Mouse (Mus musculus) midbrain, embryonic 12.5 days (tissue): ENCODE results near the gene Btbd35f18. TPM values are rescaled to one million over a fixed set of nuclear protein-coding genes. Genes with fewer than 3 reads are reported as not detected.
"Not testable (repeated sequence)": the region's sequence is repeated elsewhere in the genome, so short reads cannot be mapped to it uniquely, and the experiment has no call there.

Experiments used
- ATAC-seq: fragments of 200-750 bp; cut with Nextera tagmentation; 2 replicates; pipeline ENCODE4 v1.8.0; 2017; ENCODE audit warnings: low read depth, moderate TSS enrichment, moderate library complexity; ENCODE audit not compliant: low FRiP score
- H3K27ac ChIP-seq: fragments of 300-500 bp; sonication (generic); replicated peaks from 2 replicates; pipeline ENCODE4 v1.5.1; 2016; ENCODE audit warnings: mild to moderate bottlenecking
- H3K27me3 ChIP-seq: fragments of 300-500 bp; sonication (generic); 2 replicates; pipeline ENCODE4 v1.6.1; 2016; ENCODE audit warnings: mild to moderate bottlenecking
- H3K36me3 ChIP-seq: fragments of 300-500 bp; sonication (generic); 2 replicates; pipeline ENCODE4 v1.6.1; 2016
- H3K4me1 ChIP-seq: fragments of 300-500 bp; sonication (generic); 2 replicates; pipeline ENCODE4 v1.6.1; 2016
- H3K4me2 ChIP-seq: fragments of 300-500 bp; sonication (generic); replicated peaks from 2 replicates; pipeline ENCODE4 v1.6.1; 2016; ENCODE audit warnings: mild to moderate bottlenecking, moderate library complexity
- H3K4me3 ChIP-seq: fragments of 300-500 bp; sonication (generic); 2 replicates; pipeline ENCODE4 v1.5.1; 2016; ENCODE audit warnings: mild to moderate bottlenecking
- H3K9ac ChIP-seq: fragments of 300-500 bp; sonication (generic); replicated peaks from 2 replicates; pipeline ENCODE4 v1.6.1; 2016; ENCODE audit warnings: mild to moderate bottlenecking, moderate library complexity
- H3K9me3 ChIP-seq: fragments of 300-500 bp; sonication (generic); 2 replicates; pipeline ENCODE4 v1.6.1; 2016; ENCODE audit warnings: mild to moderate bottlenecking
- WGBS: fragments of 180-500 bp; shearing (Covaris S2); methylation state at CpG from one replicate; pipeline ENCODE4 v1.1.7; 2016; 5-methylcytosine and 5-hydroxymethylcytosine counted together
- polyA plus RNA-seq: library from polyadenylated mRNA; unstranded; fragments of >200 nt; fragmentation: Nextera tagmentation; extraction: Ambion mirVana; gene quantifications from 2 replicates; pipeline ENCODE4 v1.2.1, GENCODE M21; 2016

Btbd35f18 gene
- not detected in 2 replicates for polyA plus RNA-seq

- not testable (repeated sequence) for H3K27ac ChIP-seq, ATAC-seq
- WGBS = no CpG with 5 or more reads among the region's 3 CpGs
Observed at GRCm38 (mm10) chrX:3699933-3700332, at the start of gene Btbd35f18. TSS of gene Btbd35f18 (plus strand) at chrX:3700233.

More at GRCm38 (mm10) chrX:3699933-3700332, at the start of gene Btbd35f18:
- not testable (repeated sequence) for H3K4me1 ChIP-seq, H3K36me3 ChIP-seq, H3K9ac ChIP-seq, H3K27me3 ChIP-seq, H3K4me3 ChIP-seq, H3K4me2 ChIP-seq, H3K9me3 ChIP-seq

Other genes with a start within 250 kb of the Btbd35f18 start
- not detected in 2 replicates for gene Btbd35f10, start 52.7 kb downstream of the Btbd35f18 start, polyA plus RNA-seq